Mouse (Mus musculus): Measurements from ENCODE around the gene Polg2. TPM values are rescaled to one million over a fixed set of nuclear protein-coding genes. Genes with fewer than 3 reads are reported as not detected.
"Not testable (repeated sequence)": the region's sequence is repeated elsewhere in the genome, so short reads cannot be mapped to it uniquely, and the experiment has no call there.

Gene Polg2
- total and polyA plus RNA-seq, 2 experiments = 6.4 to 12.6 TPM

DNA sequence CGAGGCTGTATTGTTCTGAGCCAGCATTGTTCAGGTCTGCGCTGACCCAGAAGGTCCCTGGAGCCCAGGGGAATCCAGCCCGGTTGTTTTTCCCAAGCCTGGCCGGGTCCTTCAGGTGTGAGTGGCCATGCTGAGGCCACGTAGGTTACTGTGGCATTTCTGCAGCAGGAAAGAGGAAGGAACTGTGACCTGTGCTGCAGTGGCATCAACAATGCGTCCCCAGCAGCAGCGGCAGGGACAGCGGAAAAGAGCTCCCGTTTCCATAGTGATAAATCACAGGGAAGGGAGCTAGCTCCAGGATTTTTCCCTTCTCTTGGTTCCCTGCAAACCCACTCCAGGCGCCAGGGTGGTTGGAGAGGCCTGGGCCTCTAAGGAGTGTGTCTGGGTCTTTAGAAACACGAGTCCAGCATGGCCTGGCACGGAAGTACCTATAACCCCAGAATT is 42.1 kb downstream of the Polg2 start:
- TF ChIP-seq POLR2A (IDR thresholded peaks at IDR 0.05; ENCODE audit: extremely low read depth, insufficient read depth, low read length) (no peak), CTCF (IDR thresholded peaks at IDR 0.05; ENCODE audit: low read depth, low read length) (no peak)
- no peak overlapping the region; the same call in 1 of the 2 replicates for H3K27ac ChIP-seq (replicated peaks; ENCODE audit: insufficient read depth, low read depth, low read length)
- no peak overlapping the region for H3K4me3 ChIP-seq (ENCODE audit: insufficient read depth, low read depth, low read length)
- H3K79me2 ChIP-seq (ENCODE audit: control insufficient read depth, insufficient read depth, low read length) = no peaks in the 10 kb centered on the region
- no peaks in the 10 kb centered on the region for H3K36me3 ChIP-seq (ENCODE audit: control insufficient read depth, insufficient read depth, low read length)
- no peaks in the 10 kb centered on the region for H3K4me1 ChIP-seq (ENCODE audit: control insufficient read depth, insufficient read depth, low read length)
- no peak for DNase-seq (ENCODE audit: extremely low read depth, low read depth, low spot score)
- no peak overlapping the region for H3K9ac ChIP-seq (ENCODE audit: low read depth, low read length)
- no peaks in the 10 kb centered on the region for H3K27me3 ChIP-seq (ENCODE audit: control insufficient read depth, insufficient read depth, low read length)
- 77% methylated on average over 12 of the region's 12 CpGs for WGBS

DNA sequence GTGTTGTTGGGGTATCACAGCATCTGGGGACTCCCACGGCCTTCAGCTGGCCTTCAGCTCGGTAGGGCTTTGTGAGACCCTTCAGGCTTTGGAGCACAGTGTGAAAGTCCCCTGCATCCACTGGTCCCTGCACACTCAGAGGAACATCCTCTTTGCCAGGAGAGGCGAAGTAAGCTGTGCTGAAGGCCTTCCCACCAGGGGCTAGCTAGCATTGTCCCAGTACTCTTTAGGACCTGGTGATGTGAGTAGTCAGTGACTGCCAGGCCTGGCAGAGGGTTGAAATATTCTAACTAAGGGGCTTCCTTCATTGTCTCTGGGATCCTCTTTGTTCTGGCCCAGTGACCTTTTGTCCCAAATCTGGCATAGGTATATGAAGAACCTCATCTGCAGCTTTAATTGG is 42.7 kb downstream of the Polg2 start:
- no peaks in the 10 kb centered on the region for H3K36me3 ChIP-seq (ENCODE audit: control insufficient read depth, insufficient read depth, low read length)
- H3K27ac ChIP-seq (replicated peaks; ENCODE audit: insufficient read depth, low read depth, low read length) = no peak overlapping the region
- TF ChIP-seq CTCF (IDR thresholded peaks at IDR 0.05; ENCODE audit: low read depth, low read length) = no peak
- TF ChIP-seq POLR2A (IDR thresholded peaks at IDR 0.05; ENCODE audit: extremely low read depth, insufficient read depth, low read length) = no peak
- H3K9ac ChIP-seq (ENCODE audit: low read depth, low read length) = no peak overlapping the region
- no peaks in the 10 kb centered on the region for H3K27me3 ChIP-seq (ENCODE audit: control insufficient read depth, insufficient read depth, low read length)
- no peak for DNase-seq (ENCODE audit: extremely low read depth, low read depth, low spot score)
- WGBS = 90% methylated on average over 3 of the region's 3 CpGs
- no peaks in the 10 kb centered on the region for H3K4me1 ChIP-seq (ENCODE audit: control insufficient read depth, insufficient read depth, low read length)
- no peaks in the 10 kb centered on the region for H3K79me2 ChIP-seq (ENCODE audit: control insufficient read depth, insufficient read depth, low read length)
- H3K4me3 ChIP-seq (ENCODE audit: insufficient read depth, low read depth, low read length) = no peak overlapping the region

DNA sequence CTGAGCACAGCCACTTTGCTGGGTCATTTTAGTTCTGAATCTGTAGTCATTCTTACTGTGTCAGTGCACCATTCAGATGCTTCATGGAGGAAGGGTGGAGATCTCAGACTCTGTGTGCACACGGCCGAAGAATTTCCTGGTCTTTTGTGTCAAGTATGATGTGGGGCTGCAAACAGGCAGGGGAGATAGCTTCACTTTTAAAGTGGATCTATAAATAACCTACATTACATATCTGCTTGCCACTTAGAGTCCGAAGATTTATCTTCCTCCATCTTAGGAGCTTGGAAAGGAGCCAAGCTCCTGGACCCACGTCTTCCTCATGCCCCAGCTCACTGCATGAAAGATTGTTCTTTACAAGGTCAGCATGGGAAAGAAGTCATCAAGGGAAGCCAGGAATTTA is 48.6 kb downstream of the Polg2 start:
- Histone ChIP-seq H3K36me3 (ENCODE audit: control insufficient read depth, insufficient read depth, low read length) (no peaks in the 10 kb centered on the region), H3K79me2 (ENCODE audit: control insufficient read depth, insufficient read depth, low read length) (no peaks in the 10 kb centered on the region), H3K27ac (replicated peaks; ENCODE audit: insufficient read depth, low read depth, low read length) (no peak overlapping the region), H3K4me1 (ENCODE audit: control insufficient read depth, insufficient read depth, low read length) (peaks cover 5% of the 10 kb centered on the region; the same call in 1 of the 2 replicates), H3K27me3 (ENCODE audit: control insufficient read depth, insufficient read depth, low read length) (no peaks in the 10 kb centered on the region), H3K9ac (ENCODE audit: low read depth, low read length) (no peak overlapping the region), H3K4me3 (ENCODE audit: insufficient read depth, low read depth, low read length) (no peak overlapping the region)
- no peak for TF ChIP-seq CTCF (IDR thresholded peaks at IDR 0.05; ENCODE audit: low read depth, low read length)
- no peak for TF ChIP-seq POLR2A (IDR thresholded peaks at IDR 0.05; ENCODE audit: extremely low read depth, insufficient read depth, low read length)
- DNase-seq (ENCODE audit: extremely low read depth, low read depth, low spot score) = no peak
- 85% methylated on average over 4 of the region's 4 CpGs for WGBS

DNA sequence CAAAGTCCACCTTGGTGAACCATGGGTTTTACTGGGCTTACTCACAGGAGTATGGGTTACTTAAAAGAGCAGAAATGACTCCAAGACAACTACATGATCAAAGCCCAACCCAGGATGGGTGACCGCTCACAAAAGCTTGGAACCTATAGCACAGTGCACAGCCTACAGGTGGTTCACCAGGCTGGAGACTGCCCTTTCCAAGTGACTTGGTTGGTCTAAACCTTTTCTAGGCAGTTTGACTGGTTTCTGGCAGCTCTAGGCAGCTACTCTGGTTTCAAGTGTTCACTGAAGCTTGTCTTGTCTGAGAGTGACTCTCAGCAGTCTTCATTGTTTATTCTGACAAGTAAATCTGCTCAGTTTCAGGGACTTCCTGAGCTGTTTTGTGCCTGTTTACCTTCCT is 49.7 kb downstream of the Polg2 start:
- Histone ChIP-seq H3K4me3 (ENCODE audit: insufficient read depth, low read depth, low read length) (no peak overlapping the region), H3K27ac (replicated peaks; ENCODE audit: insufficient read depth, low read depth, low read length) (no peak overlapping the region), H3K36me3 (ENCODE audit: control insufficient read depth, insufficient read depth, low read length) (no peaks in the 10 kb centered on the region), H3K79me2 (ENCODE audit: control insufficient read depth, insufficient read depth, low read length) (no peaks in the 10 kb centered on the region), H3K9ac (ENCODE audit: low read depth, low read length) (no peak overlapping the region), H3K4me1 (ENCODE audit: control insufficient read depth, insufficient read depth, low read length) (peaks cover 5% of the 10 kb centered on the region; the same call in 1 of the 2 replicates), H3K27me3 (ENCODE audit: control insufficient read depth, insufficient read depth, low read length) (no peaks in the 10 kb centered on the region)
- WGBS = 94% methylated on average over 1 of the region's 1 CpGs
- TF ChIP-seq POLR2A (IDR thresholded peaks at IDR 0.05; ENCODE audit: extremely low read depth, insufficient read depth, low read length) = no peak
- TF ChIP-seq CTCF (IDR thresholded peaks at IDR 0.05; ENCODE audit: low read depth, low read length) = no peak
- DNase-seq (ENCODE audit: extremely low read depth, low read depth, low spot score) = no peak

DNA sequence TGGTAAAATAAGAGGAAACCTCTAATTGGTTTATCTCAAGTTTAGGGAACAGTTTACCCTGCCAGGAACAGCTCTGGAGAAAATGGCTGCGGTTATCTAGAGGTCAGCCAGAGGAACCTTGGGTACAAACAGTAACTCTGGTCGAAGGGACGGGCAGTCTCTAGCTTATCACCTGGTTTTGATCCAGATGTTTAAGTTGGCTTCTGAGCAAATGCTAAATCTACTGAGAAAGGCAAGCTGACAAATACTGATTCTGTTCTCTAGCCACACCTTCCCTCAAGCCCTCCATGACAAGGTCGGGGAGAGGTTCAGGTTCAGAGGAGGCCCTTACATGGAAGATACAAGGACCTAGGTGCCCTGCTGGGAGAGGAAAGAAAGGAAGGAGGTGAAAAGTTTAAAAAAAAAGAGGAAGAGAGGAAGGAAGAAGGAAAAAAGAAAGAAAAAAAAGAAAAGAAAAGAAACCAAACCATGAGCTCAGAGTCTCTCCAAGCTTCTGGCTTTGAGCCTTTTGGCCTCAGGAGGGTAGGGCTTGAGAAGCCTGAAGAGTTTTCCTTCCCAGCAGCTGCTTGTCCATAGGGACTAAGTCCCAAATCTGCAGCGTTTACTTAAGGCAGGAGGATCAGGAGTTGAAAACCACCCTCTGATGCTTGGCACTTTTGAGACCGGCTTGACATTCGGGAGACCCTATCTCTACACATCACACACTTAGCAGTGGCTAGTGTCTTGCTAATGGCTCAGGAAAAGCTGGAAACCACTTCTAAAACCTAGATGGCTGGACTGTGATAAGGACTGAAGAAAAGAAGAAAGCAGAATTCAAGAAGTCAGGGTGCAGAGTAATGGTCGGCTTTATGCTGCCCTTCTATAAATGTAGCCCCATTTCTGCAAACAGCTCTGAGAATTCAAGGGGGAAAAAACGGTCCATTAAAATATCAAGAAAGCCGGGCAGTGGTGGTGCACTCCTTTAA is 50.7 kb downstream of the Polg2 start:
- no peak overlapping the region for H3K9ac ChIP-seq (ENCODE audit: low read depth, low read length)
- no peak for TF ChIP-seq POLR2A (IDR thresholded peaks at IDR 0.05; ENCODE audit: extremely low read depth, insufficient read depth, low read length)
- no peak for TF ChIP-seq CTCF (IDR thresholded peaks at IDR 0.05; ENCODE audit: low read depth, low read length)
- H3K4me3 ChIP-seq (ENCODE audit: insufficient read depth, low read depth, low read length) = no peak overlapping the region
- H3K27ac ChIP-seq (replicated peaks; ENCODE audit: insufficient read depth, low read depth, low read length) = peak overlapping the region; percentile 40
- DNase-seq (ENCODE audit: extremely low read depth, low read depth, low spot score) = peak; percentile 94
- H3K36me3 ChIP-seq (ENCODE audit: control insufficient read depth, insufficient read depth, low read length) = no peaks in the 10 kb centered on the region
- no peaks in the 10 kb centered on the region for H3K79me2 ChIP-seq (ENCODE audit: control insufficient read depth, insufficient read depth, low read length)
- WGBS = 60% methylated on average over 10 of the region's 10 CpGs
- H3K4me1 ChIP-seq (ENCODE audit: control insufficient read depth, insufficient read depth, low read length) = peaks cover 5% of the 10 kb centered on the region; the same call in 1 of the 2 replicates
- H3K27me3 ChIP-seq (ENCODE audit: control insufficient read depth, insufficient read depth, low read length) = no peaks in the 10 kb centered on the region

DNA sequence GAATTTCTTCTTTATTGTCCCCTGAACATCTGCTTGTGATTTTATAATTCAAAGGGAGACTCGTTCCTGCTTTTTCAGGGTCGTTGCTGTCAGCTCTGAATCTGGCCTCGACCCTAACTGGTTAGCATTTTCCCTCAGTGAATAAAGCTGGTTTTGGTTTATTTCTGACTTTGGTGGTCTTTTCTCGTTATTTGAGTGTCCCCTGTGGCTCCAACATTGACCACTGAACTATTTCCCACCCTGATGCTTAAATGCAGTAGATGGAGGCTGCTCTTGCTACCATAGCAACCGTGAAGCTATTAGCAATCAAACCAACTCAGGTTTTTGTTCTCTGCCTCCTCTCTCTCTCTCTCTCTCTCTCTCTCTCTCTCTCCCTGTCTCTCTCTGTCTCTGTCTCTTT is 51.4 kb downstream of the Polg2 start:
- 78% methylated on average over 5 of the region's 5 CpGs for WGBS
- Histone ChIP-seq H3K27me3 (ENCODE audit: control insufficient read depth, insufficient read depth, low read length) (no peaks in the 10 kb centered on the region), H3K27ac (replicated peaks; ENCODE audit: insufficient read depth, low read depth, low read length) (no peak overlapping the region; the same call in 1 of the 2 replicates)

DNA sequence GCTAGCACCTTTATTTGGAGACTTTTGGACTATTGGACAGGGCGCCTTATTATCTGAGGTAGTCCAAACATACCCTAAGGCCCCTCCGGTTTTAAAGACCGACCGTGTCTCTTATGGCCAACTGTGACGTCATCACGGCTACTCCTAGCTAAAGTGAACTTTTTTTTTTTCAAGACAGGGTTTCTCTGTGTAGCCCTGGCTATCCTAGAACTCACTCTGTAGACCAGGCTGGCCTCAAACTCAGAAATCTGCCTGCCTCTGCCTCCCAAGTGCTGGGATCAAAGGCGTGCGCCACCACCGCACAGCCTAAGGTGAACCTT is 54.5 kb downstream of the Polg2 start:
- H3K4me3 ChIP-seq (ENCODE audit: insufficient read depth, low read depth, low read length); H3K9ac ChIP-seq (ENCODE audit: low read depth, low read length); H3K27me3 ChIP-seq (ENCODE audit: control insufficient read depth, insufficient read depth, low read length); H3K79me2 ChIP-seq (ENCODE audit: control insufficient read depth, insufficient read depth, low read length); H3K27ac ChIP-seq (replicated peaks; ENCODE audit: insufficient read depth, low read depth, low read length); H3K36me3 ChIP-seq (ENCODE audit: control insufficient read depth, insufficient read depth, low read length); H3K4me1 ChIP-seq (ENCODE audit: control insufficient read depth, insufficient read depth, low read length); DNase-seq (ENCODE audit: extremely low read depth, low read depth, low spot score): not testable (repeated sequence)
- 91% methylated on average over 9 of the region's 9 CpGs for WGBS

More for the DNA sequence above, 51.4 kb downstream of the Polg2 start:
- Histone ChIP-seq H3K9ac (ENCODE audit: low read depth, low read length) (no peak overlapping the region), H3K4me1 (ENCODE audit: control insufficient read depth, insufficient read depth, low read length) (peaks cover 5% of the 10 kb centered on the region; the same call in 1 of the 2 replicates), H3K4me3 (ENCODE audit: insufficient read depth, low read depth, low read length) (no peak overlapping the region), H3K36me3 (ENCODE audit: control insufficient read depth, insufficient read depth, low read length) (no peaks in the 10 kb centered on the region), H3K79me2 (ENCODE audit: control insufficient read depth, insufficient read depth, low read length) (no peaks in the 10 kb centered on the region)
- no peak for DNase-seq (ENCODE audit: extremely low read depth, low read depth, low spot score)
- no peak for TF ChIP-seq CTCF (IDR thresholded peaks at IDR 0.05; ENCODE audit: low read depth, low read length)
